Mouse (Mus musculus) lung, embryonic 16.5 days (tissue): ENCODE data around the gene Wdr46. TPM values are rescaled to one million over a fixed set of nuclear protein-coding genes. Genes with fewer than 3 reads are reported as not detected.
"Not testable (repeated sequence)": the region's sequence is repeated elsewhere in the genome, so short reads cannot be mapped to it uniquely, and the experiment has no call there.

Source experiments
- ATAC-seq: fragments of 200-750 bp; cut with Nextera tagmentation; 2 replicates; pipeline ENCODE4 v1.8.0; 2017; ENCODE audit warnings: low read depth, mild to moderate bottlenecking, moderate library complexity
- H3K27ac ChIP-seq: fragments of 300-500 bp; sonication (generic); 2 replicates; pipeline ENCODE4 v1.5.1; 2014; ENCODE audit warnings: mild to moderate bottlenecking, control low read depth, low read length
- H3K27me3 ChIP-seq: fragments of 300-500 bp; sonication (generic); 2 replicates; pipeline ENCODE4 v1.6.1; 2014; ENCODE audit warnings: low read depth, low read length, mixed read lengths; ENCODE audit not compliant: control insufficient read depth, insufficient read depth
- H3K36me3 ChIP-seq: fragments of 300-500 bp; sonication (generic); 2 replicates; pipeline ENCODE4 v1.6.1; 2014; ENCODE audit warnings: low read length; ENCODE audit not compliant: control insufficient read depth, insufficient read depth
- H3K4me1 ChIP-seq: fragments of 300-500 bp; sonication (generic); replicated peaks from 2 replicates; pipeline ENCODE4 v1.6.1; 2014; ENCODE audit warnings: low read length, mixed read lengths; ENCODE audit not compliant: control insufficient read depth, insufficient read depth
- H3K4me2 ChIP-seq: fragments of 300-500 bp; sonication (generic); 2 replicates; pipeline ENCODE4 v1.6.1; 2014; ENCODE audit warnings: low read depth, low read length, control low read depth
- H3K4me3 ChIP-seq: fragments of 300-500 bp; sonication (generic); 2 replicates; pipeline ENCODE4 v1.5.1; 2014; ENCODE audit warnings: mild to moderate bottlenecking, low read length, control low read depth
- H3K9ac ChIP-seq: fragments of 300-500 bp; sonication (generic); 2 replicates; pipeline ENCODE4 v1.6.1; 2014; ENCODE audit warnings: low read length, control low read depth
- H3K9me3 ChIP-seq: fragments of 300-500 bp; sonication (generic); 2 replicates; pipeline ENCODE4 v1.6.1; 2016; ENCODE audit warnings: low read length; ENCODE audit not compliant: control insufficient read depth
- WGBS: fragments of 180-500 bp; shearing (Covaris S2); extraction: QIAGEN DNeasy Blood & Tissue Kit; methylation state at CpG from one replicate; pipeline ENCODE4 v1.1.7; 2014; 5-methylcytosine and 5-hydroxymethylcytosine counted together
- polyA plus RNA-seq: library from polyadenylated mRNA; unstranded; fragments of >200 nt; fragmentation: Nextera tagmentation; extraction: Ambion mirVana; gene quantifications from 2 replicates; pipeline ENCODE4 v1.2.1, GENCODE M21; 2015

Wdr46 gene
- polyA plus RNA-seq, 1 experiment from 2014 or later = 20.2 TPM

- Histone ChIP-seq H3K4me2 (no peak overlapping the region), H3K4me3 (no peak overlapping the region), H3K36me3 (no peaks in the 10 kb centered on the region), H3K9ac (no peak overlapping the region), H3K9me3 (no peaks in the 10 kb centered on the region), H3K27me3 (peaks cover 33% of the 10 kb centered on the region), H3K4me1 (peaks cover 23% of the 10 kb centered on the region), H3K27ac (no peak overlapping the region)
- 38% methylated on average over 6 of the region's 6 CpGs for WGBS
- ATAC-seq = no peak
Observed at GRCm38 (mm10) chr17:33979512-33980050, 39.1 kb downstream of the Wdr46 start.

- peak overlapping the region; percentile 70 for H3K27ac ChIP-seq
- WGBS = 67% methylated on average over 19 of the region's 19 CpGs
- ATAC-seq = peak; percentile 5; the same call in 1 of the 2 replicates
- peaks cover 23% of the 10 kb centered on the region for H3K4me1 ChIP-seq
- H3K36me3 ChIP-seq = no peaks in the 10 kb centered on the region
- no peaks in the 10 kb centered on the region for H3K9me3 ChIP-seq
- H3K4me3 ChIP-seq = peak overlapping the region; percentile 48
- H3K9ac ChIP-seq = no peak overlapping the region
- H3K27me3 ChIP-seq = peaks cover 33% of the 10 kb centered on the region
- H3K4me2 ChIP-seq = peak overlapping the region; percentile 58; the same call in 1 of the 2 replicates
Observed at GRCm38 (mm10) chr17:33980181-33981035, 39.9 kb downstream of the Wdr46 start.

- H3K4me2 ChIP-seq = peak overlapping the region; percentile 58
- not testable (repeated sequence) for H3K9me3 ChIP-seq, H3K36me3 ChIP-seq
- H3K4me3 ChIP-seq = peak overlapping the region; percentile 48
- H3K4me1 ChIP-seq = peaks cover 23% of the 10 kb centered on the region
- under 1% methylated on average over 27 of the region's 27 CpGs for WGBS
- peaks cover 31% of the 10 kb centered on the region for H3K27me3 ChIP-seq
- H3K9ac ChIP-seq = peak overlapping the region; percentile 53
- H3K27ac ChIP-seq = peak overlapping the region; percentile 70
- ATAC-seq = peak; percentile 94
Observed at GRCm38 (mm10) chr17:33981192-33981909, 40.9 kb downstream of the Wdr46 start.

GRCm38 (mm10) chr17:33982136-33982535 lies 41.7 kb downstream of the Wdr46 start:
- H3K4me3 ChIP-seq, H3K9me3 ChIP-seq, H3K27ac ChIP-seq, H3K9ac ChIP-seq, H3K36me3 ChIP-seq, ATAC-seq: not testable (repeated sequence)
- WGBS = 9% methylated on average over 8 of the region's 8 CpGs
- Histone ChIP-seq H3K27me3 (peaks cover 28% of the 10 kb centered on the region), H3K4me1 (peaks cover 23% of the 10 kb centered on the region), H3K4me2 (peak overlapping the region; percentile 58)

- Histone ChIP-seq H3K27ac (no peak overlapping the region), H3K9ac (no peak overlapping the region), H3K9me3 (no peaks in the 10 kb centered on the region), H3K36me3 (no peaks in the 10 kb centered on the region), H3K4me2 (no peak overlapping the region), H3K27me3 (no peaks in the 10 kb centered on the region), H3K4me3 (no peak overlapping the region), H3K4me1 (no peaks in the 10 kb centered on the region)
- WGBS = 28% methylated on average over 10 of the region's 10 CpGs
- peak; percentile 26; the same call in 1 of the 2 replicates for ATAC-seq
Observed at GRCm38 (mm10) chr17:33991788-33992664, 51.6 kb downstream of the Wdr46 start.

GRCm38 (mm10) chr17:33994959-33995358 lies 54.5 kb downstream of the Wdr46 start:
- Histone ChIP-seq H3K4me1 (0 out of 2 replicates have a peak, but pooled peaks cover 3% of the 10 kb centered on the region), H3K9ac (no peak overlapping the region), H3K9me3 (no peaks in the 10 kb centered on the region), H3K27me3 (peaks cover 10% of the 10 kb centered on the region), H3K27ac (no peak overlapping the region), H3K36me3 (no peaks in the 10 kb centered on the region), H3K4me2 (no peak overlapping the region), H3K4me3 (no peak overlapping the region)
- ATAC-seq = no peak
- WGBS = 84% methylated on average over 8 of the region's 8 CpGs

- Histone ChIP-seq H3K27ac (no peak overlapping the region), H3K9me3 (no peaks in the 10 kb centered on the region), H3K4me1 (peaks cover 6% of the 10 kb centered on the region; the same call in 1 of the 2 replicates), H3K36me3 (no peaks in the 10 kb centered on the region), H3K4me2 (no peak overlapping the region), H3K9ac (no peak overlapping the region), H3K27me3 (peaks cover 15% of the 10 kb centered on the region), H3K4me3 (no peak overlapping the region)
- 40% methylated on average over 3 of the region's 3 CpGs for WGBS
- ATAC-seq = no peak
Observed at GRCm38 (mm10) chr17:33995651-33996050, 55.2 kb downstream of the Wdr46 start.

- not testable (repeated sequence) for H3K27ac ChIP-seq, ATAC-seq, H3K4me3 ChIP-seq, H3K4me2 ChIP-seq, H3K4me1 ChIP-seq, H3K9ac ChIP-seq, H3K9me3 ChIP-seq, H3K36me3 ChIP-seq
- peaks cover 18% of the 10 kb centered on the region for H3K27me3 ChIP-seq
- 86% methylated on average over 2 of the region's 2 CpGs for WGBS
Observed at GRCm38 (mm10) chr17:33997025-33997424, 56.6 kb downstream of the Wdr46 start.
